Mouse (Mus musculus) intestine, postnatal 0 days (tissue): ENCODE results near the gene Dok4. TPM values are rescaled to one million over a fixed set of nuclear protein-coding genes. Genes with fewer than 3 reads are reported as not detected.

ENCODE experiments used
- ATAC-seq: fragments of 200-750 bp; cut with Nextera tagmentation; 2 replicates; pipeline ENCODE4 v1.8.0; 2017; ENCODE audit warnings: mild to moderate bottlenecking, moderate TSS enrichment, moderate library complexity
- H3K27ac ChIP-seq: fragments of 300-500 bp; sonication (generic); 2 replicates; pipeline ENCODE4 v1.5.1; 2014; ENCODE audit warnings: mild to moderate bottlenecking, low read depth, low read length, moderate library complexity
- H3K27me3 ChIP-seq: fragments of 300-500 bp; sonication (generic); replicated peaks from 2 replicates; pipeline ENCODE4 v1.6.1; 2014; ENCODE audit warnings: low read length, mixed read lengths; ENCODE audit not compliant: control insufficient read depth, insufficient read depth
- H3K36me3 ChIP-seq: fragments of 300-500 bp; sonication (generic); 2 replicates; pipeline ENCODE4 v1.6.1; 2014; ENCODE audit warnings: mild to moderate bottlenecking, moderate library complexity; ENCODE audit not compliant: control insufficient read depth, insufficient read depth
- H3K4me1 ChIP-seq: fragments of 300-500 bp; sonication (generic); replicated peaks from 2 replicates; pipeline ENCODE4 v1.6.1; 2014; ENCODE audit warnings: antibody characterized with exemption, low read length, mixed read lengths; ENCODE audit not compliant: control insufficient read depth, insufficient read depth
- H3K4me2 ChIP-seq: fragments of 300-500 bp; sonication (generic); replicated peaks from 2 replicates; pipeline ENCODE4 v1.6.1; 2014; ENCODE audit warnings: low read depth, mild to moderate bottlenecking, moderate library complexity
- H3K4me3 ChIP-seq: fragments of 300-500 bp; sonication (generic); 2 replicates; pipeline ENCODE4 v1.5.1; 2014; ENCODE audit warnings: low read depth, low read length
- H3K9ac ChIP-seq: fragments of 300-500 bp; sonication (generic); 2 replicates; pipeline ENCODE4 v1.6.1; 2014; ENCODE audit warnings: mild to moderate bottlenecking, low read depth, low read length
- H3K9me3 ChIP-seq: fragments of 300-500 bp; sonication (generic); 2 replicates; pipeline ENCODE4 v1.6.1; 2016; ENCODE audit warnings: mixed run types; ENCODE audit not compliant: control insufficient read depth
- CTCF ChIP-seq: sonication (generic); IDR thresholded peaks from 2 replicates; pipeline ENCODE4 v1.5.1; 2016; ENCODE audit warnings: low read depth, mild to moderate bottlenecking, control low read depth, antibody characterized with exemption, moderate library complexity
- WGBS: fragments of 180-500 bp; shearing (Covaris S2); extraction: QIAGEN DNeasy Blood & Tissue Kit; methylation state at CpG from one replicate; pipeline ENCODE4 v1.1.7; 2014; 5-methylcytosine and 5-hydroxymethylcytosine counted together
- polyA plus RNA-seq: library from polyadenylated mRNA; unstranded; fragments of >200 nt; fragmentation: Nextera tagmentation; extraction: Ambion mirVana; gene quantifications from 2 replicates; pipeline ENCODE4 v1.2.1, GENCODE M21; 2015

Dok4 gene
- polyA plus RNA-seq = 51.0 and 52.1 TPM in 2 replicates

GRCm38 (mm10) chr8:94876197-94876730 lies at the start of gene Dok4:
Gene Dok4 (minus strand): TSS chr8:94876330.
- H3K9me3 ChIP-seq = no peaks in the 10 kb centered on the region
- no peaks in the 10 kb centered on the region for H3K27me3 ChIP-seq
- peak; percentile 59 for ATAC-seq
- WGBS = 0% methylated on average over 32 of the region's 37 CpGs
- no peak for TF ChIP-seq CTCF
- H3K36me3 ChIP-seq = no peaks in the 10 kb centered on the region
- peak within 1 kb of the TSS; percentile 78 for H3K4me3 ChIP-seq
- H3K9ac ChIP-seq = peak within 1 kb of the TSS; percentile 76
- H3K27ac ChIP-seq = peak within 1 kb of the TSS; percentile 95
- H3K4me2 ChIP-seq = peak within 1 kb of the TSS; percentile 91
- H3K4me1 ChIP-seq = peaks cover 6% of the 10 kb centered on the region; the same call in 1 of the 2 replicates

DNA sequence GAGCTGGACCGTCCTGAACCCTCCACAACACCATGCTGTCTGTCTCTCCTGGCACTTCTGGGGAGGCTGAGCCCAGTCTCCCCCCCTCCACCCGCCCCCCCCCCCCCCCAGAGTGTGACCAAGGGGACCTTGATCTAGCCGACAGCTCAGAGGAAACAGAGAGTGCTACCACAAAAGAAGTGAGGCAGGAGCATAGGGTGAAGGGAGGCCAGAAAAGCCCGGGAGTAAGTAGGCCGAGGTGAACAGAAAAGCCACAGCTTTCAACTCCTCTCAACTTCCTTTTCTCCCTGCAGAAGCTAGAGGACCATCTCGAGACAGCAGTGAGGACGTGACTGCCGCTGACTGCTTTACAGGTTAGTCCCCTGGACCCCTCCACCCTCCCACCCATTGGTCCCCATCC lies 47.3 kb upstream of the Dok4 start, which contains the start of gene Adgrg5:
Gene Adgrg5 (plus strand): TSS at position 290 of the 400 bp plus-strand sequence.
- Histone ChIP-seq H3K9me3 (no peaks in the 10 kb centered on the region), H3K27ac (no peak within 1 kb of the TSS), H3K4me2 (0 out of 2 replicates have a peak within 1 kb of the TSS, but pooled peaks have one; percentile 9), H3K4me3 (no peak within 1 kb of the TSS), H3K4me1 (no peaks in the 10 kb centered on the region), H3K36me3 (no peaks in the 10 kb centered on the region), H3K9ac (no peak within 1 kb of the TSS), H3K27me3 (no peaks in the 10 kb centered on the region)
- TF ChIP-seq CTCF = no peak
- no peak for ATAC-seq
- WGBS = 76% methylated on average over 7 of the region's 8 CpGs

DNA sequence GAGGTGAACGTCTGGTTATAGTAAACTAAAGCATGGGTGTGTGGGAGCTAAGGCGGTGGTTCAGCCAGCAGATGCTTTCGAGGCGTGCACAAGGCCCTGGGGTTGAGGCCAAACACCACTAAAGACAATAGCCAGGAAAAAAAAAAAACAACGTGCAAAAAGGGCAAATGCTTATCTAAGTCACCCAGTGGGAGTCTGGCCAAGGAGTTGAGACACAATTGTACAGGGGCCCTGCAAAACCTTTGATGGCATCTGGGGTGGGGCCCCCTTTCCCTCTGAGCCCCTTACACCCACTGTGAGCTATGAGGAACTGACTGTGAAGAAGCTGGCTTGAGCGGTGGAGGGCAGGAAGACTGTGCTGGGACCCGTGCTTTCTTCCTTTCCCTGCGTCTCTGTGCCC lies 46.5 kb upstream of the Dok4 start:
- 0 out of 2 replicates have a peak overlapping the region, but pooled peaks have one; percentile 9 for H3K4me2 ChIP-seq

GRCm38 (mm10) chr8:94922176-94922575 lies 46.0 kb upstream of the Dok4 start:
- 57% methylated on average over 6 of the region's 6 CpGs for WGBS
- H3K4me2 ChIP-seq = no peak overlapping the region
- TF ChIP-seq CTCF = no peak
- H3K4me1 ChIP-seq = no peaks in the 10 kb centered on the region
- H3K27me3 ChIP-seq = 0 out of 2 replicates have a peak, but pooled peaks cover 3% of the 10 kb centered on the region
- H3K4me3 ChIP-seq = no peak overlapping the region
- no peak overlapping the region for H3K27ac ChIP-seq
- H3K9ac ChIP-seq = no peak overlapping the region
- H3K9me3 ChIP-seq = no peaks in the 10 kb centered on the region
- no peak for ATAC-seq
- H3K36me3 ChIP-seq = no peaks in the 10 kb centered on the region

More for the DNA sequence above, 46.5 kb upstream of the Dok4 start:
- 17% methylated on average over 8 of the region's 8 CpGs for WGBS
- Histone ChIP-seq H3K9ac (no peak overlapping the region), H3K27me3 (no peaks in the 10 kb centered on the region), H3K4me1 (no peaks in the 10 kb centered on the region), H3K9me3 (no peaks in the 10 kb centered on the region), H3K36me3 (no peaks in the 10 kb centered on the region), H3K27ac (no peak overlapping the region), H3K4me3 (no peak overlapping the region)
- TF ChIP-seq CTCF = no peak
- peak; percentile 39 for ATAC-seq

GRCm38 (mm10) chr8:94919256-94919655 lies 43.1 kb upstream of the Dok4 start:
- no peak for TF ChIP-seq CTCF
- Histone ChIP-seq H3K4me3 (no peak overlapping the region), H3K9ac (no peak overlapping the region), H3K4me1 (peaks cover 5% of the 10 kb centered on the region; the same call in 1 of the 2 replicates), H3K9me3 (no peaks in the 10 kb centered on the region), H3K36me3 (no peaks in the 10 kb centered on the region), H3K4me2 (no peak overlapping the region), H3K27ac (no peak overlapping the region), H3K27me3 (0 out of 2 replicates have a peak, but pooled peaks cover 4% of the 10 kb centered on the region)
- no peak for ATAC-seq

DNA sequence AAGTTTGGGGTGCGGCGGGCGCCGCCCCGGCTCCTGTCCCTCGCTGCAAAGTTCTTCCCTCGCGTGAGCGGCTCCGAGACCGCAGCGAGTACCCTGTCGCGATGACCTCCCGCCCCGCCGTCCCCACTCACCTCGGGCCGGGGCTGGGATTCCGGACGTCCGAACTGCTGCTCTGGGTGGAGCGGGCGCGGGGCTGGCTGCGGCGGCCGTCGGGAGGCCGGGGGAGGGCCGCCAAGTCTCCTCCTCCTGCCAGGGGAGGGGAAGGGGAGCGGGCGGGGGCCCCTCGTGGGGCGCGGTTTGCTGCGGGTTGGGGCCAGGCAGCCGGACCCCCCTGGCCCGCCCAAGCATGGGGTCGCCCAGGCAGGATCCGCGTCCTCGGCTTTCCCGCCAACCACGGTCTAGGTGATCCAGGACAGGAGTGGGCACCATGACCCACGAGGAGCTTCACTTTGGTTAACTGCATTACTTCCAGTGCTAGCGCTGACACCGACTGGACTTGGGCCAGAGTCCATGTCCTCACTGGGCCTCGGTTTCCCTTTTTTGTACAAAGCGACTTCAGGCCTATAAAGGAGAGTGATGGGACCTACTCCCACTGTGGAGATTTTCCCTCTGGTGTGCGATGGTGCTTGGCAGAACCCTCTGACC lies 41.8 kb upstream of the Dok4 start, which contains the start of gene Ccdc102a:
Gene Ccdc102a (minus strand): TSS at position 248 of the 645 bp plus-strand sequence.
- TF ChIP-seq CTCF = no peak
- Histone ChIP-seq H3K27me3 (peaks cover 4% of the 10 kb centered on the region; the same call in 1 of the 2 replicates), H3K9ac (peak within 1 kb of the TSS; percentile 63), H3K4me3 (peak within 1 kb of the TSS; percentile 76), H3K4me2 (peak within 1 kb of the TSS; percentile 88), H3K9me3 (no peaks in the 10 kb centered on the region), H3K4me1 (peaks cover 5% of the 10 kb centered on the region; the same call in 1 of the 2 replicates), H3K27ac (peak within 1 kb of the TSS; percentile 71), H3K36me3 (peaks cover 4% of the 10 kb centered on the region; the same call in 1 of the 2 replicates)
- WGBS = 5% methylated on average over 48 of the region's 51 CpGs
- ATAC-seq = peak; percentile 34
